Mouse (Mus musculus) monocyte, adult 5-6 weeks (primary cell): ENCODE measurements around the gene Kcnh7. TPM values are rescaled to one million over a fixed set of nuclear protein-coding genes. Genes with fewer than 3 reads are reported as not detected.
"Not testable (repeated sequence)": the region's sequence is repeated elsewhere in the genome, so short reads cannot be mapped to it uniquely, and the experiment has no call there.

Experiments used
- ATAC-seq: fragments of 153-309, 156-312 bp; replicated peaks from 2 replicates; pipeline ENCODE4 v1.8.0; 2017; ENCODE audit warnings: mild to moderate bottlenecking; ENCODE audit not compliant: low TSS enrichment, insufficient number of reproducible peaks, severe bottlenecking, poor library complexity, low FRiP score
- total RNA-seq: library from RNA; stranded (forward); fragments of 200-1000, 200-491, 200-594 nt; gene quantifications from 3 replicates; pipeline ENCODE4 v1.2.3, GENCODE M21; 2017

Gene Kcnh7
- total RNA-seq, 1 experiment from 2014 or later, result not detected

- ATAC-seq, result no peak
These were observed 437.8 kb downstream of the Kcnh7 start for GRCm38 (mm10) chr2:62746256-62746655.

DNA sequence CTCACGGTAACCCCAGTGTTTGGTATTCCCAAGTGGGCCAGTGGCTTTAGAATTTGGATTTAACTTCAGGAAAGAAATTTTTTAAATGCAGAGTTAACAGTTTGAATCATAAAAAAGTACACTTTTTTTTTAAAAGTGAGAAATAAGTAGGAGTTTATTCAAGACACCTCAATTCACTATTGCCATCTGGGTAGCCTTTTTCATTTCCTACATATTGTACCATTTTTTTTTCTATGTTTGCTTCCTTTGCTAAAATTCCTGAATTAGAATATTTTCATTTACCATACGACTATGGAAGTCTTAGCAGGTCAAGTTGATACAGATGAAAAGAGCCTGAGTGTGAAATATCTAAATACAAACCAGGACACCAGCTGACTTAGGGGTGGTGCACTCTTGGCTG lies 441.0 kb downstream of the Kcnh7 start:
- no peak for ATAC-seq

DNA sequence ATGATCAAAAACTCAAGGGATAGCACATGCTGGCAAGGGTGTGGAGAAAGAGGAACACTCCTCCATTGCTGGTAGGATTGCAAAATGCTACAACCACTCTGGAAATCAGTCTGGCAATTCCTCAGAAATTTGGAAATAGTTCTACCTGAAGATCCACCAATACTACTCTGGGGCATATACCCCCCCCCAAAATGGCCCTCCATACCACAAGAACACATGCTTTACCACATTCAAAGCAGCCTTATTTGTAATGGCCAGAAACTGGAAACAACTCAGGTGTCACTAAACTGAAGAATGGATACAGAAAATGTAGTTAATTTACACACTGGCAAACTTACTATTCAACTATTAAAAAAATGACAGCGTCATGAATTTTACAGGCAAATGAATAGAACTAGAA lies 453.4 kb downstream of the Kcnh7 start:
- ATAC-seq, result no peak

GRCm38 (mm10) chr2:62727732-62728131 lies 456.4 kb downstream of the Kcnh7 start:
- no peak for ATAC-seq

DNA sequence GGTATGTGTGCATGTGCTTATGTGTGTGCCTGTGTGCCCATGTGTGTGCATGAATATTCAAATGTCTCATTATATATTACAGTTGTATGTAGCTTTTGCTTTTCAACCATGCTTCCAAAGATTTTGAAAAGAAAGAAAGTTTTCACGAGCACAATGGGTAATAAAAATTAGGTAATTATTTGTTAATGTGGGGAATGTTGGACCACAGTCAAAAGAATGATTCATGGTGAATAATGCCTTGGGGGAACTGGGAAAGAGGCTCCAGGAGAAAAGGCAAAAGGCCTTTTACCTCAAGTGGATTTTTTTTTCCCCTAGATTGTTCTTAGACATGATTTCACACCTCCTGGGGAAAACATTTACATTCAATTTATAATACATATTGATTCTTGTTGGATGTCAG lies 458.1 kb downstream of the Kcnh7 start:
- no peak for ATAC-seq

GRCm38 (mm10) chr2:62718411-62718810 lies 465.7 kb downstream of the Kcnh7 start:
- no peak for ATAC-seq

DNA sequence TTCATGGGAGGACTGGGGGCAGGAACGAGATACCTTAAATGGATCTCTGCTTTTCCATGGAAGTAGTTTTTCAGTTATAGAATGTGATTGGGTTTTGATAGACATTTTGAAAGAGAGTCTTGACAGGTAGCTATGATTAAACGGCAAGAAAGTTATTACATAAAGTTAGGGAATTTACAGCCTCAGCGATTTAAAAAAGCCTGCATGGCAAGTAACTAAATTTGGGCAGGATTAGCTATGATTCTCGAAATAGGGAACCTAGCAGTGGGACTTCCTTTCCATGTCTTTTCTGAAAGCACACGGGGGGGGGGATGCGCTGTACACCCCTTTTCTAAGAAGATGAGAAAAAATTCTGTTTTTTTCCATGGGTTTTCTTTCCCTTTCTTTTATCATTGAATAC lies 466.8 kb downstream of the Kcnh7 start:
- no peak for ATAC-seq

DNA sequence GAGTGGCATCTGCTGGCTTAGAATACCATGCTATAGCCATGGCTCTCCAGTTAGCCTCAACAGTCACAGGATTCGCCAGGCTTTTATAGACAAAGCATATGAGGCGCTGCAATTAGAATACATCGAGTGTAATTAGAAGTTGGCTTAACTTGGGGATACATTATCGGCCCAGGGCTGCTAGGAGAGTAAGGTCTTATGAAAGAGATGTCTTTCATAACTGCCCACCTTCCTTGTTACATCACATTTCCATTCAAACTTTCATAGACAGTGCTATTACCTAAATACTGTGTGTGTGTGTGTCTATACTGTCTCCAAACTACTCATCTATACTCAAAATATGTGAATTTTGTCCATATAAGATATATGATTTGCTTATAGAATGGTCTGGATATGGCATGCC lies 468.8 kb downstream of the Kcnh7 start:
- no peak for ATAC-seq

DNA sequence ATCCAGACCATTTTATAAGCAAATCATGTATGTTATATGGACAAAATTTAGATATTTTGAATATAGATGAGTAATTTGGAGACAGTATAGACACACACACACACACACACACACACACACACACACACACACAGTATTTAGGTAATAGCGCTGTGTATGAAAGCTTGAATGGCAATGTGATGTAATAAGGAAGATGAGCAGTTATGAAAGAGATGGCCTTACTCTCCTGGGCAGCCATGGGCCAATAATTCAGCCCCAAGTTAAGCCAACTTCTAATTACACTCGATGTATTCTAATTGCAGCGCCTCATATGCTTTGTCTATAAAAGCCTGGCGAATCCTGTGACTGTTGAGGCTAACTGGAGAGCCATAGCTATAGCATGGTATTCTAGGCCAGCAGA lies 469.7 kb downstream of the Kcnh7 start:
- ATAC-seq, result not testable (repeated sequence)

DNA sequence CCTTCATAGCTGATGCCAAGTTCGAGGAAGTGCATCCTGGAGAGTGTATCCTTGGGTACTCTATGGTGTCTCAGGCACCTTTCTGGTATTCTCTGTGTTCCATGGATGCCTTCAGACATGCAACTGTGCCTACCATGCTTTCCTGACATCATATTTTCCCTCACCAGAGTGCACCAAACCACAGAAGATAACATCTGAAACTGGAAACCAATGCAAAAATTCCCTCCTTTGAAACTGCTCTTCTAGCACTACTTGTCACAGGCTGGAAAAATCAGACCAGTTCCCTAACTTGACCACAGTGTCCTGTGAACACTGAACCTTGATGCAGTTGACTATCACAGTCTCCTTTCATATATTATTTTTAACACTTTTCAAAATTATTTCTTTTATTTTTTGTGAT lies 474.5 kb downstream of the Kcnh7 start:
- no peak for ATAC-seq

GRCm38 (mm10) chr2:62706313-62706712 lies 477.8 kb downstream of the Kcnh7 start:
- ATAC-seq, result no peak

DNA sequence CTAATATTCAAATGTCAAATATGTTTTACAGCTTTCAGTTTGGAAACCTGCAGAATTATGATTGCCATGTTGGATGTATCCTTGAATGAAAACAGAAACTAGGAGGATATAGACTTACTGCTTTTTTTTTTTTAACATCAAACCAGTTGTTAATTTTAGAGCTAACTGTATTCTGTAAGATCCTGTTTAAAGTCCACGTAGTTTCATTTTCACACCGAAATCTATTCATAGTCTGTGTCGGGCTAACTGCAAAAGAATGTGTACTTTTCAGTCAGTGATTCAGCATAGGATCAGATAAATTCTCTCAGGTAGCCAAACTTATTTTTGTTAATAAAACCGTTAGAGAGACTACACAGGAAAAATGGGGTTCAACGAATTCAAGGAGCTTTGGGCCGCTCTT lies 498.2 kb downstream of the Kcnh7 start:
- no peak for ATAC-seq

GRCm38 (mm10) chr2:62684989-62685595 lies 499.0 kb downstream of the Kcnh7 start:
- peak; percentile 47; the same call in 1 of the 2 replicates for ATAC-seq

- no peak for ATAC-seq
These were observed 502.4 kb downstream of the Kcnh7 start for GRCm38 (mm10) chr2:62681667-62682066.

GRCm38 (mm10) chr2:62672788-62673187 lies 511.3 kb downstream of the Kcnh7 start:
- no peak for ATAC-seq

- ATAC-seq, result no peak
These were observed 513.3 kb downstream of the Kcnh7 start for GRCm38 (mm10) chr2:62670767-62671166.

DNA sequence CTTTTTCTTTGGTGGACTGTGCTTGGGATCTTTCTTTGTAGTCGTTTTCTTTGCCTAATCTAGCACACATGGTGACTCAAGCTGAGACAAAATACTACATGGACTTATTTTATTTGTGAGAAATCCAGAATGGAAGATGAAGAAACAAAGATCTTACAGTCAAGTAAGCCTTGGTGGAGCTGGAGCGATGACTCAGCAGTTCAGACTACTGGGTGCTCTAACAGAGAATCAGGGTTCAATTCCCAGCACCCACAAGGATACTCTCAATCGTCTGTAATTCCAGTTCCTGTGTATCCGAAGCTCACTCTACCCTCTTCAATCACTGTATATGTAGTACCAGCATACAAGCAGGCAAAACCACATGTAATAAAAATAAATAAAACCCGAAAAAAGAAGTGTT lies 513.8 kb downstream of the Kcnh7 start:
- no peak for ATAC-seq

DNA sequence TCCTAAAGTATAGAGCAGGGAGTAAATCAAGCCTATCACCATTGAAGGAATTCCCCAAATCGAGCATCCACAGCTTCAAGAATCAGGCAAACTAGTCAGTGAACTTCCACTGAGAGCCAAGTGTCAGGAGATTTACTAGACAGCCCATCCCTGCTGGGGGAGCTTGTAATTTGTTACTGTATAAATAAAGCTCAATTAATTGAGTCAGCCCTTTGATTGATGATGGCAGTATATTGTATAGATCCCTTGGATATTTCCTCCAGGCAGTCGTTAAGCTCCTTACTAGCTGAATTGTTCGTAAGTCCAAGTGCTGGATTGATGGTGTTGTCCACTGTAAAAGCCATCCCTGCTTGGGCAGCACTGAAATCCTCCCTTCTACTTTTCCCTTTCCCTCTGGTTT lies 514.2 kb downstream of the Kcnh7 start:
- no peak for ATAC-seq

DNA sequence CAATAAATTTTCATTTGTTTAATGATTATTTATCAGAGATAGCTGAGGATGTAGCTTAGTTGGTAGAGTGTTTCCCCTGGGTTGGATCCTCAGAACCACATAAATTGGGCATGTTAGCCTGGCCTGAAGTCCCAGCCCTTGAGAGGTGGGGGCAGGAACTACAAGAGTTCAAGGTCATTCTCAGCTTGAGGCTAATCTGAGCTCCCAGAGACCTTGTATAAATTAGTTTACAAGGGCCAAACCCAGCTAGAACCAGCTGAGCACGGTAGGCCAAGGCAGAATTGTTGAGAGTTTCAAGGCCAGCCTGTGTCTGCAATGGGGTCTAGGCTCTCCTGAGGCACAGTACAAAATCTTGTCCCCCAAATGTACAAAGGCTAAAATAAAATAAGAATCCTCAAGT lies 518.6 kb downstream of the Kcnh7 start:
- ATAC-seq, result no peak

DNA sequence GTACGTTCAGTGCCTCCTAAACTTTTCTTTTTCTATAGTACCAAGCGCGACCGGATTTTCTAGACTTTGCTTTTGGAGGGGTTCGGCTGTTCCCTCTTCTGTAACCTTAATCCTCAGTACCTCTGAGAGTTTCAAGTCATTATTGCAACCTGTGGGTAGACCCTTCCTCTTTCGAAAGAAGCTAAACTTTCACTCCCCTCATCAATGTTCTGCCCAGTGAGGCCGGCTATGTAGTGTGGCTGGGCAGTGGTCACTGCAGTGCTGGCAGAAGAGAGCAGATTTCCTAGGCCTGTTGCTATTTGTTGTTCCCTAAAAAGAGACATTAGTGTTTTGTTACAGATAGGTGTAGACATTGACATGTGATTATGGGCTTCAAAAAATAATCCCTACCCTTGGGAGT lies 519.2 kb downstream of the Kcnh7 start:
- ATAC-seq, result no peak

DNA sequence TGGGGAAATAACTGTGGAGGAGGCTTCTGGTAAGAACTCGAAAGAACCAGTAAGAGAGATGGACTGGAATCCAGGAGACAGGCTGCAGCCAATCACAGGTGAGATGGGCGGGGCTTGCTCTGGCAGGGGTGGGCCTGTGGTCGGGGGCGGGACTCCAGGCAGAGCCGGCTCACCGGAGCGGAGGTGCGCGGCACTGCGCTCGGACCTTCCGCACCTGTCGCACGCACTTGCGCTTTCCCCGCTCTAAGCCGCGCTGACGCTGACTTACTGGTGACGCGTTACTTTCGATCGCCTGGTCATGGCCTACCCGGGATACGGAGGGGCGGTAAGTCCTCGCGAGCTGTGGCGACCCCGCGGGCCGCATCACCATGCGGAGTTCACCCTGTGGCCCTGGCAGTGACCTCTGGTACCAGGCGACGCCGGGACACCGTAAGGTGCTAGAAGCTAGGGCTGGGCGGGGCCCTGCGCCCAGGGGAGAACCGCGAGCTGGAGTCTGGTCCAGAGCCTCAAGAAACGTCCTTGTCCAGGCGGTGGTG lies 519.9 kb downstream of the Kcnh7 start, which contains the start of gene Gca:
TSS of gene Gca (plus strand) at position 151 of the 536 bp plus-strand sequence.
- ATAC-seq, result peak; percentile 95
